In genomic region chr7:80367232-80367631, GRCm38 (mm10) we compare ENCODE assay signal across 35 mouse cellular contexts.
"Had no signal": no experiment of that assay in that cellular context is flagged by ENCODE, and none has a peak within 500 bp of the region (broad histone marks: within the 10 kb centered on the region; RNA-seq: fewer than 3 reads in every experiment).

No protein-coding gene starts in this region.

- H3K4me3 ChIP-seq: heart, embryonic 10.5 days; heart, embryonic 12.5 days; heart, embryonic 13.5 days; heart, embryonic 15.5 days; hindbrain, embryonic 10.5 days; hindbrain, embryonic 12.5 days; hindbrain, embryonic 13.5 days; hindbrain, embryonic 15.5 days; intestine, embryonic 15.5 days; kidney, embryonic 15.5 days; layer of hippocampus, adult 2 months; left cerebral cortex, adult 2 months had no signal

- H3K4me2 ChIP-seq: heart, embryonic 12.5 days; heart, embryonic 13.5 days; heart, embryonic 15.5 days; hindbrain, embryonic 12.5 days; hindbrain, embryonic 13.5 days; hindbrain, embryonic 14.5 days; hindbrain, embryonic 15.5 days; intestine, embryonic 15.5 days; kidney, embryonic 15.5 days had no signal

- DNase-seq: heart, postnatal 10 days; heart, postnatal 14 days; heart, postnatal 36 days; heart, postnatal 4 days; kidney, adult 11 months; kidney, adult 18-20 months; kidney, adult 2 months; kidney, adult 8-10 months; kidney, adult 9 months; kidney, postnatal 10 days; kidney, postnatal 14 days; kidney, postnatal 25 days; kidney, postnatal 36 days; kidney, postnatal 4 days; layer of hippocampus, adult 9-11 months; layer of hippocampus, postnatal 36 days had no signal

- H3K27ac ChIP-seq: heart, embryonic 10.5 days; heart, embryonic 13.5 days; heart, embryonic 15.5 days; hindbrain, embryonic 10.5 days; hindbrain, embryonic 12.5 days; hindbrain, embryonic 13.5 days; hindbrain, embryonic 14.5 days; hindbrain, embryonic 15.5 days; hindbrain, postnatal 0 days; intestine, embryonic 15.5 days; kidney, embryonic 15.5 days; kidney, postnatal 0 days; layer of hippocampus, adult 2 months; left cerebral cortex, adult 2 months had no signal

- H3K9ac ChIP-seq: heart, embryonic 12.5 days; heart, embryonic 13.5 days; heart, embryonic 15.5 days; hindbrain, embryonic 12.5 days; hindbrain, embryonic 13.5 days; hindbrain, embryonic 14.5 days; hindbrain, embryonic 15.5 days; intestine, embryonic 15.5 days; kidney, embryonic 15.5 days had no signal

- ATAC-seq: hindbrain, embryonic 16.5 days; hindbrain, postnatal 0 days; inflammation-experienced regulatory T-cells, adult 6 months; intestine, embryonic 15.5 days; intestine, embryonic 16.5 days; intestine, postnatal 0 days had no signal

- H3K27me3 ChIP-seq: heart, embryonic 12.5 days; heart, embryonic 13.5 days; heart, embryonic 15.5 days; hindbrain, embryonic 12.5 days; hindbrain, embryonic 13.5 days; hindbrain, embryonic 15.5 days; intestine, embryonic 15.5 days; kidney, embryonic 15.5 days had no signal

- H3K9me3 ChIP-seq: heart, embryonic 10.5 days; heart, embryonic 13.5 days; heart, embryonic 15.5 days; hindbrain, embryonic 10.5 days; hindbrain, embryonic 12.5 days; hindbrain, embryonic 13.5 days; hindbrain, embryonic 15.5 days; intestine, embryonic 15.5 days; kidney, embryonic 15.5 days had no signal
